Mouse (Mus musculus) CH12.LX (cell line): ENCODE measurements around the gene Kcne1l.

Experiments used
- CTCF ChIP-seq, 2 experiments: IDR thresholded peaks in 1 of 2; conservative IDR thresholded peaks in 1 of 2; 2 replicates each; pipeline ENCODE4 v1.5.1; 2011 to 2012; ENCODE audit warnings: low read depth in 2 of 2, low read length in 2 of 2, improper control_type of control experiment in 1 of 2, inconsistent platforms in 1 of 2, mild to moderate bottlenecking in 1 of 2, moderate library complexity in 1 of 2
- EP300 ChIP-seq: IDR thresholded peaks from 2 replicates; pipeline ENCODE4 v1.6.1; 2011; ENCODE audit warnings: low read length, improper control_type of control experiment
- SMC3 ChIP-seq: IDR thresholded peaks from 2 replicates; pipeline ENCODE4 v1.6.1; 2011; ENCODE audit warnings: low read depth, low read length, improper control_type of control experiment

DNA sequence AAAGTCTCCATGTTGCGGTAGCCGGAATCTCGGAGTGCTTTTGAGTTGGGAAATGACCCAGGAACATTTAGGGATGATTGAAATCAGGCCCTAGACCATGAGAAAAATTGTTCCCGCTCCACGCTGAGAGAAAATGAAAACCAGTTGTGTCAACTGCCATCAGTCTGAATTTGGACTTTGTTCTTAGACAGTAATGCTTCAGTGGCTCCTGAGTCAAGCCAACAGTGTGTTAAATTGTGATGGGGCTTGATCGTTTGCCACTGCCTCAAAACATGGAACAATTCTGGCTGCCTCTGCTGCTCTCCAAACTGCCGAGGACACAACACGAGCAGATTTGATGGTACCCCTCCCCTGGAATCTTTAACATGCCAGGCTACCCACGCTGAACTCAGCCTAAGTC, 10.0 kb upstream of the Kcne1l start:
- no peak for TF ChIP-seq CTCF (conservative IDR thresholded peaks at IDR 0.05 in 1 of 2, IDR thresholded peaks at IDR 0.05 in 1 of 2; ENCODE audit: low read depth in 2 of 2, low read length in 2 of 2)
- TF ChIP-seq EP300 = no peak
- no peak for TF ChIP-seq SMC3
